Mouse (Mus musculus) myocyte (in vitro differentiated cells): ENCODE data around the gene Polr3gl. TPM values are rescaled to one million over a fixed set of nuclear protein-coding genes. Genes with fewer than 3 reads are reported as not detected.

ENCODE experiments used
- H3K27me3 ChIP-seq: one replicate; pipeline ENCODE4 v1.6.1; 2011; ENCODE audit not compliant: control insufficient read depth, insufficient read depth, insufficient read length
- H3K36me3 ChIP-seq: one replicate; pipeline ENCODE4 v1.6.1; 2011; ENCODE audit not compliant: control insufficient read depth, insufficient read depth
- H3K4me2 ChIP-seq: one replicate; pipeline ENCODE4 v1.6.1; 2011; ENCODE audit warnings: low read depth, control low read depth
- H3K4me3 ChIP-seq: one replicate; pipeline ENCODE4 v1.5.1; 2011; ENCODE audit warnings: mild to moderate bottlenecking, control low read depth, moderate library complexity
- H3K79me2 ChIP-seq: one replicate; pipeline ENCODE4 v1.6.1; 2011; ENCODE audit not compliant: control insufficient read depth, insufficient read depth
- H3ac ChIP-seq: one replicate; pipeline ENCODE4 v1.6.1; 2011; ENCODE audit not compliant: control insufficient read depth, insufficient read length
- CEBPB ChIP-seq: IDR thresholded peaks from 2 replicates; pipeline ENCODE4 v1.6.1; 2011; ENCODE audit warnings: mild to moderate bottlenecking, moderate library complexity; ENCODE audit not compliant: poor library complexity, insufficient read depth, severe bottlenecking
- E2F4 ChIP-seq: IDR thresholded peaks from one replicate; pipeline ENCODE4 v1.6.1; 2011; ENCODE audit warnings: mild to moderate bottlenecking, control low read depth, moderate library complexity; ENCODE audit not compliant: insufficient read depth
- MAX ChIP-seq: IDR thresholded peaks from one replicate; pipeline ENCODE4 v1.6.1; 2011; ENCODE audit warnings: low read depth, mild to moderate bottlenecking, control low read depth
- MYOD1 ChIP-seq, 3 experiments: IDR thresholded peaks; one replicate each; pipeline ENCODE4 v1.6.1; 2011; ENCODE audit warnings: control low read depth in 2 of 3, low read depth in 2 of 3, mild to moderate bottlenecking in 2 of 3, moderate library complexity in 1 of 3; ENCODE audit not compliant: insufficient read length in 2 of 3, control insufficient read depth in 1 of 3
- MYOG ChIP-seq, 3 experiments: IDR thresholded peaks; one replicate each; pipeline ENCODE4 v1.6.1; 2011; ENCODE audit warnings: control low read depth in 2 of 3, low read depth in 2 of 3, mild to moderate bottlenecking in 2 of 3; ENCODE audit not compliant: insufficient read length in 2 of 3, control insufficient read depth in 1 of 3, insufficient read depth in 1 of 3
- POLR2A ChIP-seq: IDR thresholded peaks from one replicate; pipeline ENCODE4 v1.6.1; 2011; ENCODE audit warnings: low read depth, mild to moderate bottlenecking, control low read depth, moderate library complexity; ENCODE audit not compliant: insufficient read length
- POLR2AphosphoS2 ChIP-seq: IDR thresholded peaks from one replicate; pipeline ENCODE4 v1.6.1; 2011; ENCODE audit warnings: low read depth, control low read depth; ENCODE audit not compliant: insufficient read length
- REST ChIP-seq: IDR thresholded peaks from one replicate; pipeline ENCODE4 v1.6.1; 2011; ENCODE audit warnings: mild to moderate bottlenecking, control low read depth, moderate library complexity; ENCODE audit not compliant: insufficient read depth, insufficient read length
- SRF ChIP-seq: IDR thresholded peaks from one replicate; pipeline ENCODE4 v1.6.1; 2011; ENCODE audit warnings: low read depth; ENCODE audit not compliant: control insufficient read depth, insufficient read length
- TCF12 ChIP-seq: IDR thresholded peaks from one replicate; pipeline ENCODE4 v1.6.1; 2011; ENCODE audit warnings: mild to moderate bottlenecking, control low read depth; ENCODE audit not compliant: poor library complexity, insufficient read depth, severe bottlenecking
- TCF3 ChIP-seq: IDR thresholded peaks from one replicate; pipeline ENCODE4 v1.6.1; 2011; ENCODE audit warnings: low read depth, control low read depth; ENCODE audit not compliant: insufficient read length
- USF1 ChIP-seq: IDR thresholded peaks from one replicate; pipeline ENCODE4 v1.6.1; 2011; ENCODE audit warnings: low read depth, mild to moderate bottlenecking, control low read depth, moderate library complexity
- polyA plus RNA-seq: library from polyadenylated mRNA; unstranded; fragments of >200 nt; fragmentation: generic; extraction: Trizol; gene quantifications from one replicate; pipeline ENCODE4 v1.2.1, GENCODE M21; 2012; ENCODE audit warnings: missing spikeins

Gene Polr3gl
- polyA plus RNA-seq, 1 experiment = 22.7 TPM

DNA sequence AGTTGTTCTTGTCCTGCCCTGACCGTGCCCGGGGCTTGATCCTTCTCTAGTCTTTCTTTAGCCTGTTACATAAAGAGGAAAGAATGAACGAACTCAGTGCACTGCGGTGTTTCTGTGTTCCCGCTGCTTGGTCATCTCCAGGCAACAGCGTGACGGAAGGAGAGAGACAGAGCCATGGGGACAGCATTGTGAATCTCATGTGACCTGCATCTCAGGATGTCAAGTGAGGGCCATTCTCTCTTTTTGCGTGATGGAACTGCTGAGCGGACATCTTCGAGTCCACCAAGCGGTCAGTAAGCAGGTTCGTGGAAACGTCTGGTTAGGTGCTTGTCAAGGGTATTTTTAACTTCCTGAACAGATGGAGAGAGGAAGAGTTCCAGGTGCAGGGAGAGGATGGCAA is 24.5 kb downstream of the Polr3gl start:
- H3K4me2 ChIP-seq = no peak overlapping the region
- no peak overlapping the region for H3ac ChIP-seq
- H3K36me3 ChIP-seq = no peaks in the 10 kb centered on the region
- H3K27me3 ChIP-seq = no peaks in the 10 kb centered on the region
- H3K79me2 ChIP-seq = no peaks in the 10 kb centered on the region
- TF ChIP-seq POLR2A (no peak), CEBPB (no peak), MAX (no peak), MYOG (IDR thresholded peaks at IDR 0.05; ENCODE audit: control insufficient read depth in 1 of 3, insufficient read depth in 1 of 3, insufficient read length in 2 of 3, low read depth in 2 of 3) (no peak)
- no peak overlapping the region for H3K4me3 ChIP-seq

DNA sequence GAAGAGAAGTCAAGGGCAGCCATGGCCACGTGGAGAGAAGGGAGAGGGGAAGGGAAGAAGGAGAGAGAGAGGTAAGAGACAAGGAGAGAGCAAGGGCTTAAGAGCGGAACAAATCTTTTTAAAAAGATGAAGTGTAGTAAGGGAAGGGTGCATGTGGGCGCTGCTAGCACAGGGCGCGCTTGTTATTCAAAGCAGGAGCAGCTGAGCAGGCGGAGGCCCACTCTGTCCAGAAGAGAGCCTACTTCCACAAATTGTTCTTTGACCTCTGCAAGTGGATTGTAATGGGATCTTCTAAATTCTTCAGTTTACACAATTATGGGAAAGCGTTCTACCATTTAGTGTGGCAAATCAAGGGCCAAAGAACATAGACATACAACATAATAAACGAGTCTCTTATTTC is 25.4 kb downstream of the Polr3gl start:
- H3K27me3 ChIP-seq = no peaks in the 10 kb centered on the region
- TF ChIP-seq SRF (no peak), REST (no peak), USF1 (no peak), MYOD1 (IDR thresholded peaks at IDR 0.05; ENCODE audit: control insufficient read depth in 1 of 3, insufficient read length in 2 of 3, low read depth in 2 of 3) (no peak), TCF12 (no peak)
- H3K79me2 ChIP-seq = no peaks in the 10 kb centered on the region
- H3K4me2 ChIP-seq = no peak overlapping the region
- no peak overlapping the region for H3ac ChIP-seq
- H3K4me3 ChIP-seq = no peak overlapping the region
- no peaks in the 10 kb centered on the region for H3K36me3 ChIP-seq

GRCm38 (mm10) chr3:96566661-96567450 is 27.1 kb downstream of the Polr3gl start:
- TF ChIP-seq SRF = no peak
- no peak for TF ChIP-seq MYOD1 (IDR thresholded peaks at IDR 0.05; ENCODE audit: control insufficient read depth in 1 of 3, insufficient read length in 2 of 3, low read depth in 2 of 3)
- TF ChIP-seq POLR2A = no peak
- no peak for TF ChIP-seq CEBPB
- TF ChIP-seq REST = no peak
- no peak for TF ChIP-seq TCF3
- TF ChIP-seq E2F4 = no peak
- no peak for TF ChIP-seq MYOG (IDR thresholded peaks at IDR 0.05; ENCODE audit: control insufficient read depth in 1 of 3, insufficient read depth in 1 of 3, insufficient read length in 2 of 3, low read depth in 2 of 3)
- no peak for TF ChIP-seq USF1
- no peak for TF ChIP-seq MAX
- no peak for TF ChIP-seq TCF12
- no peak overlapping the region for H3K4me2 ChIP-seq
- H3K79me2 ChIP-seq = no peaks in the 10 kb centered on the region
- H3K4me3 ChIP-seq = no peak overlapping the region
- no peaks in the 10 kb centered on the region for H3K36me3 ChIP-seq
- no peaks in the 10 kb centered on the region for H3K27me3 ChIP-seq
- H3ac ChIP-seq = no peak overlapping the region

DNA sequence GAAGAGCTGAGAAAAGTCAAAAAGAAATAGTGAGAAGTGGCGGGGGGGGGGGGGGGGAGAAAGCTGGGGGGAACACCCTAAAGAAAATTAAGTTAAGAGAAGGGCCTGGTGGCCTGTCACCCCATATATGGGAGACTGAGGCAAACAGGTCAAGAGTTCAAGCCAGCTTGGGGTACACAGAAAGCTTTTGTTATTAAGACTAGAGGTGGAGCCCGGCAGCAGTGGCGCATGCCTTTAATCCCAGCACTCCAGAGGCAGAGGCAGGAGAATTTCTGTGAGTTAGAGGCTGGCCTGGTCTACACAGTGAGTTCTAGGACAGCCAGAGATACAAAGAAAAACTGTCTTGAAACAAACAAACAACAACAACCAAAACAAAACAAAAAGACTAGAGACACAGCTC is 28.9 kb downstream of the Polr3gl start:
- H3K4me3 ChIP-seq = no peak overlapping the region
- no peaks in the 10 kb centered on the region for H3K79me2 ChIP-seq
- H3ac ChIP-seq = no peak overlapping the region
- no peak overlapping the region for H3K4me2 ChIP-seq
- H3K36me3 ChIP-seq = peaks cover 8% of the 10 kb centered on the region
- TF ChIP-seq POLR2AphosphoS2 (no peak), USF1 (no peak), MYOD1 (IDR thresholded peaks at IDR 0.05; ENCODE audit: control insufficient read depth in 1 of 3, insufficient read length in 2 of 3, low read depth in 2 of 3) (no peak), REST (no peak), E2F4 (no peak), SRF (no peak), MAX (no peak), TCF3 (no peak), TCF12 (no peak), CEBPB (no peak), MYOG (IDR thresholded peaks at IDR 0.05; ENCODE audit: control insufficient read depth in 1 of 3, insufficient read depth in 1 of 3, insufficient read length in 2 of 3, low read depth in 2 of 3) (no peak), POLR2A (no peak)
- no peaks in the 10 kb centered on the region for H3K27me3 ChIP-seq

GRCm38 (mm10) chr3:96564633-96565032 is 29.3 kb downstream of the Polr3gl start:
- no peak overlapping the region for H3K4me2 ChIP-seq
- no peak for TF ChIP-seq TCF12
- no peak for TF ChIP-seq SRF
- TF ChIP-seq CEBPB = no peak
- no peak for TF ChIP-seq E2F4
- no peak for TF ChIP-seq USF1
- no peak for TF ChIP-seq MYOG (IDR thresholded peaks at IDR 0.05; ENCODE audit: control insufficient read depth in 1 of 3, insufficient read depth in 1 of 3, insufficient read length in 2 of 3, low read depth in 2 of 3)
- TF ChIP-seq MYOD1 (IDR thresholded peaks at IDR 0.05; ENCODE audit: control insufficient read depth in 1 of 3, insufficient read length in 2 of 3, low read depth in 2 of 3) = no peak
- no peak for TF ChIP-seq POLR2AphosphoS2
- H3K79me2 ChIP-seq = no peaks in the 10 kb centered on the region
- no peaks in the 10 kb centered on the region for H3K27me3 ChIP-seq
- H3ac ChIP-seq = no peak overlapping the region
- peaks cover 11% of the 10 kb centered on the region for H3K36me3 ChIP-seq
- H3K4me3 ChIP-seq = no peak overlapping the region
